10 mouse cellular contexts compared by ENCODE assay signal in the genomic region with DNA sequence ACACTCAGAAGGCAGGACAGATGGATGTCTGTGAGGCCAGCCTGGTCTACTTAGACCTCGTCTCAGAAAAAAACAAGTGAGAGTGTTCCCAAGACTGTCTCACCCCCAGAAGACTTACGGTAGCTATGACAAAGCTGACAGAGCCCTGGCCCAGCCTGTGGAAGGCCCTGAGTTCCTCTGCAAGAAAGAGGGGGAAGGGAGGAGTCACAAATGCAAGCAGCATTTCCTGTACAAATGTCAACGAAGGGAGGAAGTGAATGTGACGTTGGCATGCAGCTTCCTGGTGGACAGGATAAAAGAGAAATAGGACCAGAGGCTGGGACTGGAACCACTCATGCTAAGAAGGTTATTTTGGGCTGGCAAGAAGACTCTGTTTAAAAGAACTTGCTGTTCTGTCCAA. TPM values are rescaled to one million over a fixed set of nuclear protein-coding genes. Genes with fewer than 3 reads are reported as not detected.
DNase-seq lines count a peak whose midpoint lies in the region; ATAC-seq and TF ChIP-seq lines count a peak whose summit lies in the region.
"Had no signal": no experiment of that assay in that cellular context is flagged by ENCODE, and none has a peak within 500 bp of the region (broad histone marks: within the 10 kb centered on the region; RNA-seq: fewer than 3 reads in every experiment).

No protein-coding gene starts in this region.

- DNase-seq in heart, adult 18-20 months = peak; percentile 46 to 78
- DNase-seq in heart, postnatal 25 days (ENCODE audit: low spot score) = no peak
- DNase-seq in induced T-regulatory cell, adult 2 months (ENCODE audit: low read depth) = peak; percentile 81
- DNase-seq in lung, embryonic 14.5 days = peak; percentile 58
- DNase-seq in thymus, adult 2 months = peak; percentile 64
- DNase-seq in cerebellum, adult 2 months = no peak
- no peak for DNase-seq in cerebellum, adult 9-11 months
- DNase-seq in gastrocnemius, postnatal 36 days = no peak
- DNase-seq: right cerebral cortex, postnatal 25 days had no signal

- peak overlapping the region; percentile 43; the same call in 1 of the 2 replicates for H3K27ac ChIP-seq in lung, embryonic 14.5 days (ENCODE audit: low read depth)
- H3K27ac ChIP-seq in thymus, adult 2 months (ENCODE audit: control insufficient read depth, insufficient read depth, low read length) = peak overlapping the region; percentile 65
- no peak overlapping the region for H3K27ac ChIP-seq in cerebellum, adult 2 months (ENCODE audit: insufficient read depth, low read length)
- H3K27ac ChIP-seq: limb, embryonic 12.5 days had no signal

- no peaks in the 10 kb centered on the region for H3K36me3 ChIP-seq in lung, embryonic 14.5 days (ENCODE audit: insufficient read depth)
- no peaks in the 10 kb centered on the region for H3K36me3 ChIP-seq in thymus, adult 2 months (ENCODE audit: control insufficient read depth, insufficient read depth, low read length)
- H3K36me3 ChIP-seq: limb, embryonic 12.5 days had no signal

- H3K4me3 ChIP-seq in lung, embryonic 14.5 days (ENCODE audit: low read depth, low read length) = no peak overlapping the region
- H3K4me3 ChIP-seq in thymus, adult 2 months (ENCODE audit: control insufficient read depth, insufficient read depth, low read length) = no peak overlapping the region
- no peak overlapping the region for H3K4me3 ChIP-seq in cerebellum, adult 2 months (replicated peaks; ENCODE audit: insufficient read depth, low read depth, low read length)
- H3K4me3 ChIP-seq: limb, embryonic 12.5 days had no signal

- H3K4me1 ChIP-seq in lung, embryonic 14.5 days (ENCODE audit: insufficient read depth) = peaks cover 2% of the 10 kb centered on the region; the same call in 1 of the 2 replicates
- peaks cover 34% of the 10 kb centered on the region for H3K4me1 ChIP-seq in thymus, adult 2 months (replicated peaks; ENCODE audit: control insufficient read depth, insufficient read depth, low read length)
- no peaks in the 10 kb centered on the region for H3K4me1 ChIP-seq in cerebellum, adult 2 months (ENCODE audit: control insufficient read depth, insufficient read depth, low read length)

- 35% methylated on average over 4 of the region's 4 CpGs for WGBS in lung, embryonic 14.5 days
- 13% methylated on average over 4 of the region's 4 CpGs for WGBS in thymus, adult 2 months
- WGBS in cerebellum, adult 2 months = 66% methylated on average over 4 of the region's 4 CpGs

- ATAC-seq in lung, embryonic 14.5 days (ENCODE audit: insufficient read depth) = no peak

- no peaks in the 10 kb centered on the region for H3K27me3 ChIP-seq in lung, embryonic 14.5 days (ENCODE audit: insufficient read depth, low read length)
- no peaks in the 10 kb centered on the region for H3K27me3 ChIP-seq in thymus, adult 2 months (ENCODE audit: control insufficient read depth, insufficient read depth, low read length)
- no peaks in the 10 kb centered on the region for H3K27me3 ChIP-seq in cerebellum, adult 2 months (ENCODE audit: control insufficient read depth, insufficient read depth, low read length)
- H3K27me3 ChIP-seq: limb, embryonic 12.5 days had no signal

- TF ChIP-seq POLR2A in thymus, adult 2 months (IDR thresholded peaks at IDR 0.05; ENCODE audit: control insufficient read depth, extremely low read depth, insufficient read depth, low read length, poor library complexity) = no peak
- no peak for TF ChIP-seq POLR2A in cerebellum, adult 2 months (IDR thresholded peaks at IDR 0.05; ENCODE audit: borderline replicate concordance, insufficient read depth, low read length)

- no peak for TF ChIP-seq CTCF in lung, embryonic 14.5 days (IDR thresholded peaks at IDR 0.05; ENCODE audit: low read depth)
- no peak for TF ChIP-seq CTCF in thymus, adult 2 months (IDR thresholded peaks at IDR 0.05; ENCODE audit: borderline replicate concordance, control insufficient read depth, extremely low read depth, insufficient read depth, low read length, poor library complexity)
- no peak for TF ChIP-seq CTCF in cerebellum, adult 2 months (IDR thresholded peaks at IDR 0.05; ENCODE audit: borderline replicate concordance, insufficient read depth, low read depth, low read length)

- H3K9ac ChIP-seq in lung, embryonic 14.5 days = no peak overlapping the region
- H3K9ac ChIP-seq: limb, embryonic 12.5 days had no signal

- H3K9me3 ChIP-seq in lung, embryonic 14.5 days (ENCODE audit: low read depth, low read length) = no peaks in the 10 kb centered on the region
- H3K9me3 ChIP-seq: limb, embryonic 12.5 days had no signal

- no peak overlapping the region for H3K4me2 ChIP-seq in lung, embryonic 14.5 days
- H3K4me2 ChIP-seq: limb, embryonic 12.5 days had no signal

- intact Hi-C loops in heart, postnatal 25 days (cut with DNase I) = loop anchor here (2.0 to 5.0 kb wide), 2 partner anchors 136 to 219 kb away; no protein-coding TSS in a partner anchor
- intact Hi-C loops in gastrocnemius, postnatal 36 days (cut with DNase I) = loop anchor here (5.0 kb wide), 1 partner anchor 199 kb away; no protein-coding TSS in a partner anchor

RNA-seq across cellular contexts. Expression of a gene that starts 31.6 kb away (rescaled TPM):
- 10 to 100 TPM; 31.5 to 37.2 TPM for total RNA-seq in heart, adult 18-20 months (2021)
- 10 to 100 TPM; 28.3 to 38.9 TPM for total RNA-seq in heart, postnatal 25 days (2021)
- 24.3 and 26.3 TPM in 2 replicates for polyA plus RNA-seq in lung, embryonic 14.5 days (2014; fragmentation: Nextera tagmentation; extraction: Ambion mirVana)
- 37.8 and 48.3 TPM in 2 replicates for polyA plus RNA-seq in thymus, adult 2 months (2012; rRNA removed)
- 23.9 and 26.3 TPM in 2 replicates for polyA plus RNA-seq in cerebellum, adult 2 months (2012; rRNA removed)
- total RNA-seq in gastrocnemius, postnatal 36 days (2021) = 10 to 100 TPM; 24.6 to 28.5 TPM

RNA-seq across cellular contexts. Expression of a gene that starts 59.1 kb away (rescaled TPM):
- 1 to 10 TPM in 1 of 2 experiments, under 1 TPM in 1; 0.17 to 1.1 TPM for total RNA-seq in heart, adult 18-20 months (2021)
- total RNA-seq in heart, postnatal 25 days (2021) = under 1 TPM; 0.56 to 0.62 TPM
- 1.1 and 2.7 TPM in 2 replicates for polyA plus RNA-seq in lung, embryonic 14.5 days (2014; fragmentation: Nextera tagmentation; extraction: Ambion mirVana)
- polyA plus RNA-seq in thymus, adult 2 months (2012; rRNA removed) = 21.1 and 21.6 TPM in 2 replicates
- polyA plus RNA-seq in cerebellum, adult 2 months (2012; rRNA removed) = 7.4 and 8.3 TPM in 2 replicates
- total RNA-seq in gastrocnemius, postnatal 36 days (2021) = under 1 TPM in 1 of 2 experiments, not detected in 1; 0.15 TPM

Comparison
In these comparisons a context has a peak if more than half of its experiments do, and no peak if none do; other contexts are left out.
1. DNase-seq: peak in heart, adult 18-20 months (2 of 2), induced T-regulatory cell, adult 2 months (single experiment), lung, embryonic 14.5 days (single experiment) and thymus, adult 2 months (single experiment); none in heart, postnatal 25 days (single experiment), cerebellum, adult 2 months (0 of 2), cerebellum, adult 9-11 months (single experiment) and gastrocnemius, postnatal 36 days (0 of 2).